Mouse (Mus musculus): ENCODE measurements around the gene Acaca. TPM values are rescaled to one million over a fixed set of nuclear protein-coding genes. Genes with fewer than 3 reads are reported as not detected.

The Acaca gene
- total RNA-seq, 2 experiments from 2014 or later: 13.6 to 26.1 TPM

- intact Hi-C loops (cut with DNase I): no loop called here
- no peak for DNase-seq
These were observed 76.3 kb downstream of the Acaca start for GRCm38 (mm10) chr11:84205776-84206175.

- intact Hi-C loops (cut with DNase I): no loop called here
- no peak for DNase-seq
These were observed 81.4 kb downstream of the Acaca start for GRCm38 (mm10) chr11:84210876-84211275.

GRCm38 (mm10) chr11:84218951-84219350 lies 89.5 kb downstream of the Acaca start:
- DNase-seq: no peak

GRCm38 (mm10) chr11:84243562-84243961 lies 114.1 kb downstream of the Acaca start:
- intact Hi-C loops (cut with DNase I): loop anchor here (1.0 kb wide), 1 partner anchor 65 kb away; no protein-coding TSS in a partner anchor
- peak; percentile 24 to 60 for DNase-seq

More at GRCm38 (mm10) chr11:84218951-84219350, 89.5 kb downstream of the Acaca start:
- intact Hi-C loops (cut with DNase I): no loop called here

- no peak for DNase-seq
- intact Hi-C loops (cut with DNase I): no loop called here
These were observed 117.9 kb downstream of the Acaca start for GRCm38 (mm10) chr11:84247370-84247769.

GRCm38 (mm10) chr11:84251170-84251569 lies 121.7 kb downstream of the Acaca start:
- intact Hi-C loops (cut with DNase I): no loop called here
- DNase-seq: no peak

- DNase-seq: no peak
- intact Hi-C loops (cut with DNase I): no loop called here
These were observed 123.0 kb downstream of the Acaca start for GRCm38 (mm10) chr11:84252425-84252824.

GRCm38 (mm10) chr11:84255879-84256278 lies 126.4 kb downstream of the Acaca start:
- DNase-seq: no peak
- intact Hi-C loops (cut with DNase I): no loop called here

GRCm38 (mm10) chr11:84258053-84258710 lies 128.7 kb downstream of the Acaca start:
- intact Hi-C loops (cut with DNase I): no loop called here
- no peak for DNase-seq

- no peak for DNase-seq
- intact Hi-C loops (cut with DNase I): loop anchor here (2.0 kb wide), 1 partner anchor 530 kb away; no protein-coding TSS in a partner anchor
These were observed 135.0 kb downstream of the Acaca start for GRCm38 (mm10) chr11:84264490-84264889.

GRCm38 (mm10) chr11:84268068-84268467 lies 138.6 kb downstream of the Acaca start:
- DNase-seq: peak in 1 of 2 experiments; percentile 16
- intact Hi-C loops (cut with DNase I): no loop called here

- intact Hi-C loops (cut with DNase I): no loop called here
- DNase-seq: no peak
These were observed 141.0 kb downstream of the Acaca start for GRCm38 (mm10) chr11:84270511-84270910.

GRCm38 (mm10) chr11:84271948-84272347 lies 142.5 kb downstream of the Acaca start:
- no peak for DNase-seq
- intact Hi-C loops (cut with DNase I): no loop called here

- no peak for DNase-seq
- intact Hi-C loops (cut with DNase I): no loop called here
These were observed 143.1 kb downstream of the Acaca start for GRCm38 (mm10) chr11:84272574-84272973.

GRCm38 (mm10) chr11:84276979-84277378 lies 147.5 kb downstream of the Acaca start:
- intact Hi-C loops (cut with DNase I): no loop called here
- no peak for DNase-seq

- DNase-seq: no peak
- intact Hi-C loops (cut with DNase I): no loop called here
These were observed 151.8 kb downstream of the Acaca start for GRCm38 (mm10) chr11:84281280-84281679.

- no peak for DNase-seq
- intact Hi-C loops (cut with DNase I): no loop called here
These were observed 153.7 kb downstream of the Acaca start for GRCm38 (mm10) chr11:84282944-84283703.

- intact Hi-C loops (cut with DNase I): no loop called here
- no peak for DNase-seq
These were observed 161.3 kb downstream of the Acaca start for GRCm38 (mm10) chr11:84290781-84291180.

GRCm38 (mm10) chr11:84292532-84292931 lies 163.1 kb downstream of the Acaca start:
- DNase-seq: no peak
- intact Hi-C loops (cut with DNase I): no loop called here

- no peak for DNase-seq
- intact Hi-C loops (cut with DNase I): no loop called here
These were observed 163.8 kb downstream of the Acaca start for GRCm38 (mm10) chr11:84293288-84293687.

GRCm38 (mm10) chr11:84296337-84296736 lies 166.9 kb downstream of the Acaca start:
- DNase-seq: no peak
- intact Hi-C loops (cut with DNase I): no loop called here

- no peak for DNase-seq
- intact Hi-C loops (cut with DNase I): no loop called here
These were observed 176.0 kb downstream of the Acaca start for GRCm38 (mm10) chr11:84305474-84305873.

All from heart, postnatal 36 days (tissue).